Mouse (Mus musculus) CH12.LX (cell line): ENCODE measurements around the gene Hspbp1.

Experiments
- BHLHE40 ChIP-seq: IDR thresholded peaks from 2 replicates; pipeline ENCODE4 v1.6.1; 2011; ENCODE audit warnings: mild to moderate bottlenecking, low read depth, low read length, improper control_type of control experiment
- CHD1 ChIP-seq: IDR thresholded peaks from 2 replicates; pipeline ENCODE4 v1.6.1; 2012; ENCODE audit warnings: low read depth, low read length, improper control_type of control experiment, inconsistent platforms
- CHD2 ChIP-seq: IDR thresholded peaks from 2 replicates; pipeline ENCODE4 v1.6.1; 2011; ENCODE audit warnings: low read length, improper control_type of control experiment
- CTCF ChIP-seq, 2 experiments: IDR thresholded peaks in 1 of 2; conservative IDR thresholded peaks in 1 of 2; 2 replicates each; pipeline ENCODE4 v1.5.1; 2011 to 2012; ENCODE audit warnings: low read depth in 2 of 2, low read length in 2 of 2, improper control_type of control experiment in 1 of 2, inconsistent platforms in 1 of 2, mild to moderate bottlenecking in 1 of 2, moderate library complexity in 1 of 2
- MAFK ChIP-seq: IDR thresholded peaks from 2 replicates; pipeline ENCODE4 v1.6.1; 2011; ENCODE audit warnings: low read length, improper control_type of control experiment; ENCODE audit not compliant: insufficient replicate concordance

DNA sequence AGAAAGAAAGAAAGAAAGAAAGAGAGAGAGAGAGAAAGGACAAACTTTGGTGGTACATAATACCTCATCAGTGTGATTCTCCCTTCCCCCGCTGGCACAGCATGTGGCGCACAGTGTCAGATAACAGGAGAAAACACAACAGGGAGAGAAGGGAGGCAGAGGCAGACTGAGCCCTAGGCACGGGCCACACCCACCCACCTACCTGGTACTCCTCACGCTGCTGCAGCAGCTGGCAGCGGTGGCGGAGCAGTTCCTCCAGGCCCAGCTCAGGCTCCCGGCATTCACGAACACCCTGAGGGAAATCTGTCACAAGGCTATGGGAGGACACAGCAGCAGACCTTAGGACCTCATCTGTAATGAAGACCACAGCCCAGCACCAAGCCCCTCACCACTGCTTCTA, 21.7 kb downstream of the Hspbp1 start:
- no peak for TF ChIP-seq BHLHE40
- no peak for TF ChIP-seq CHD2
- no peak for TF ChIP-seq CHD1
- TF ChIP-seq CTCF (conservative IDR thresholded peaks at IDR 0.05 in 1 of 2, IDR thresholded peaks at IDR 0.05 in 1 of 2; ENCODE audit: low read depth in 2 of 2, low read length in 2 of 2) = no peak
- TF ChIP-seq MAFK = no peak
